Mouse (Mus musculus) heart, adult 2 months (tissue): Measurements from ENCODE around the gene Slc22a16. TPM values are rescaled to one million over a fixed set of nuclear protein-coding genes. Genes with fewer than 3 reads are reported as not detected.

Experiments
- DNase-seq, 2 experiments: peaks; one replicate each; pipeline ENCODE4 v3.0.0; 2021
- H3K27ac ChIP-seq: fragments of 200-600 bp; 2 replicates; pipeline ENCODE4 v1.8.1; 2022
- H3K27me3 ChIP-seq: fragments of 200-500 bp; 2 replicates; pipeline ENCODE4 v1.6.1; 2012; ENCODE audit warnings: mild to moderate bottlenecking, low read length, inconsistent platforms, mixed read lengths; ENCODE audit not compliant: control insufficient read depth, insufficient read depth
- H3K36me3 ChIP-seq: fragments of 200-500 bp; 2 replicates; pipeline ENCODE4 v1.6.1; 2012; ENCODE audit warnings: low read length, inconsistent platforms; ENCODE audit not compliant: control insufficient read depth, insufficient read depth
- H3K4me1 ChIP-seq: fragments of 200-500 bp; 2 replicates; pipeline ENCODE4 v1.6.1; 2011; ENCODE audit warnings: low read length; ENCODE audit not compliant: control insufficient read depth, insufficient read depth
- H3K4me3 ChIP-seq: fragments of 200-600 bp; 2 replicates; pipeline ENCODE4 v1.8.1; 2022
- H3K79me2 ChIP-seq: fragments of 200-500 bp; replicated peaks from 2 replicates; pipeline ENCODE4 v1.6.1; 2012; ENCODE audit warnings: mild to moderate bottlenecking, inconsistent platforms, low read length, moderate library complexity, mixed read lengths; ENCODE audit not compliant: control insufficient read depth, insufficient read depth
- H3K9ac ChIP-seq: fragments of 200-500 bp; 2 replicates; pipeline ENCODE4 v1.6.1; 2012; ENCODE audit warnings: low read depth, mild to moderate bottlenecking, control low read depth, inconsistent platforms, low read length, mixed read lengths
- CTCF ChIP-seq: fragments of 200-600 bp; IDR thresholded peaks from 2 replicates; pipeline ENCODE4 v1.8.1; 2022; ENCODE audit warnings: antibody characterized with exemption, mild to moderate bottlenecking, moderate library complexity
- EP300 ChIP-seq: fragments of 200-500 bp; IDR thresholded peaks from 2 replicates; pipeline ENCODE4 v1.6.1; 2011; ENCODE audit warnings: low read depth, low read length, control low read depth; ENCODE audit not compliant: insufficient read depth
- POLR2A ChIP-seq: fragments of 200-500 bp; IDR thresholded peaks from 2 replicates; pipeline ENCODE4 v1.6.1; 2011; ENCODE audit warnings: mild to moderate bottlenecking, low read depth, low read length, control low read depth; ENCODE audit not compliant: insufficient read depth
- WGBS: fragments of 180-500 bp; shearing (Covaris S2); methylation state at CpG from one replicate; pipeline ENCODE4 v1.1.7; 2018; 5-methylcytosine and 5-hydroxymethylcytosine counted together
- intact Hi-C: fragments of 180-260 bp; cut with DNase I; formaldehyde crosslinking; loops from one replicate; pipeline ENCODE4 v1.15.1; 2025
- polyA plus RNA-seq: library from polyadenylated mRNA; depleted of rRNA; stranded (reverse); fragments of >200 nt; gene quantifications from 2 replicates; pipeline ENCODE4 v1.2.3, GENCODE M21; 2012
- total RNA-seq, 2 experiments: library from RNA; stranded (reverse); gene quantifications; 2 replicates each; pipeline ENCODE4 v1.2.3; 2021

Gene Slc22a16
- total and polyA plus RNA-seq, 3 experiments: 0.04 TPM; not detected in 2

DNA sequence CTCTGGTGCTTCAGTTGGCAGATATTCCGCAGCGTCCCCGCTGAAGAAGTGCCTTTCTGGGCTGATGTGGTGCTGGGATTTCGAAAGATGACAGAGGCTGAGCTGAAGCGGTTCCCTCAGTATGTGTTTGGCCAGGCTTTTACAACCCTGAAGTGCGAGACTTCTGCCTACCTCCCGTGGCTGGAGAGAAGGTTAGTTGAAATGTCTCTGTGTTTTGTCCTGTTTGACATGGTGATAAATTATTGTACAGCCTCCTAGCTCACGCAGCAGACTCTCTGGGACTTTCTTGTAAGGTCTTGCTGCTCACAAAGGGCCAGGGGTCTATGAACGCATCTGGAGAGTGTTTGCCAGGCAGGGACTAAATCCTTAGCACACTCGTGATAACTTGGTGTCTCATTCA lies 67.2 kb downstream of the Slc22a16 start:
- Histone ChIP-seq H3K36me3 (no peaks in the 10 kb centered on the region; the same call in none of the 2 replicates), H3K9ac (no peak overlapping the region; the same call in 1 of the 2 replicates), H3K27ac (peak overlapping the region; percentile 15; the same call in 1 of the 2 replicates), H3K4me1 (no peaks in the 10 kb centered on the region; the same call in 1 of the 2 replicates), H3K4me3 (no peak overlapping the region), H3K27me3 (no peaks in the 10 kb centered on the region), H3K79me2 (no peaks in the 10 kb centered on the region)
- intact Hi-C loops: no loop called here
- TF ChIP-seq POLR2A (no peak), CTCF (no peak), EP300 (no peak)
- 44% methylated on average over 10 of the region's 10 CpGs for WGBS
- DNase-seq: no peak

DNA sequence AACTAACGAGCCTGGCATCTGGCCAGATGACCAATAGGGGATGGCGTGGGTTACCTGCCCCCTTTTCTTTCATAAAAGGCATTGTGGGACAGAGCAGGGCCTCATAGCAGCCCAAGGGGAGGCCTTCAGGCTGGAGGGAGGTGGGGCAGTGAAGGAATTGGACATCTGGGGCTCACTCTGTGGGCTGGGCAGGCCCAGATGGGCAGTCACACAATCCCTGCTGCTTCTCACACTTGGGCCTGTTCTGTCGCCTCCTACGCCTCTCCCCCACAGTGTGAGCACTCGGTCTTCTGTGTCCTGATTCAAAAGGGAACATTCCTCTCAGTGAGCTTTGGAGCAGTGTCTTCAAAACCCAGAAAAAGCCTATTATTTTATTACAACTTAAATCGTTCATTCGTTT lies 68.1 kb downstream of the Slc22a16 start:
- intact Hi-C loops: no loop called here
- peak in 1 of 2 experiments; percentile 27 for DNase-seq
- WGBS: 57% methylated on average over 7 of the region's 7 CpGs
- no peaks in the 10 kb centered on the region; the same call in 1 of the 2 replicates for H3K4me1 ChIP-seq
- H3K9ac ChIP-seq: no peak overlapping the region
- TF ChIP-seq CTCF (no peak), POLR2A (no peak), EP300 (no peak)
- no peaks in the 10 kb centered on the region for H3K27me3 ChIP-seq
- no peaks in the 10 kb centered on the region; the same call in 1 of the 2 replicates for H3K36me3 ChIP-seq
- H3K4me3 ChIP-seq: no peak overlapping the region
- H3K27ac ChIP-seq: peak overlapping the region; percentile 49
- no peaks in the 10 kb centered on the region for H3K79me2 ChIP-seq

DNA sequence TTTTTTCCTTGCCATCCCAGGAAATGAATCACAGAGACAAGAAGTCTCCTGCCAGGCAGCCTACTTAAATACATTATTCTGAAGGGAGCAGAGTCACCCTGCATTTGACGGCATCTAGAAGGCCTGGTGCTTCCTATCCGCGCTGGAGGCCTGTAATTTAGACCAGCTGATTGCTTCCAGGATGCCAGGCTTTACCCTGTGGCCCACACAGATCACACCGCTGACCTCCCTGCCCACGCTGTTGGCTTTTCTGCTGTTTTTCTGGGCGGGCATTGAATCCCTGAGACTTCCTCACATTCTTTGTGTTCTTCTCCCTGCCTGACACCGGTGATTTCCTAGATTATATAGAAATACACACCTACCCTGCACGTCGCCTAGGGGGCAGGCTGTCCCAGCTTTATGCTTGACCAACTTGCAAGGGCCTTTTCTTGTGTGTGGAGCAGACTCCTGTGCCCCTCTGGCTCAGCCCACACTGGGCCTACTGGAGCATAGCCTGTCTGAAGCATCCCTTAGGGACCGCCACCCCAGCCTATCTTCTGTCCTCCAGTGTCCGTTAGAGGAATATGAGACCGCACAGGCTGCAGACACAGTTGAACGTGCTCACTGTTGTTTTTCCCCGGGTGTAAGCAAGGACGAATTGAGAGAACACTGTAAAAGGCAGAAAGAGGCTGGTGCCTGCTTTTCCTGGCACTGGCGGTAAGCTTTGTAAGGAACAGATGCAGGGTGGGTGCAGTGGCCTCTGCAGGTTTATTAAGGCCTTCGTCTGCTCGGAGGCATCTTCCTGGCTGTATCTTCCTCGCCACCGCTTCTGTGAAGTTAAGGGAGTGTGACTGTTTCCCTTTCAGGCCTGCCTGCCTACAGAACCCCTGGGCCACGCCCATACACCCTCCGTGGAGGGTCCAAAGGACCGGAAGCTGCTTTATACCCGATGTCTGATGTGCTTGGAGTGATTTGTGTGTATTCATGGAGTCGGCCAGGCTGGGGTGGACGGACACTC lies 69.0 kb downstream of the Slc22a16 start:
- no peaks in the 10 kb centered on the region; the same call in 1 of the 2 replicates for H3K36me3 ChIP-seq
- no peaks in the 10 kb centered on the region; the same call in 1 of the 2 replicates for H3K4me1 ChIP-seq
- H3K4me3 ChIP-seq: no peak overlapping the region
- no peaks in the 10 kb centered on the region for H3K79me2 ChIP-seq
- intact Hi-C loops: no loop called here
- H3K27me3 ChIP-seq: no peaks in the 10 kb centered on the region
- DNase-seq: no peak
- WGBS: 71% methylated on average over 26 of the region's 26 CpGs
- TF ChIP-seq CTCF (no peak), EP300 (no peak), POLR2A (no peak)
- H3K27ac ChIP-seq: no peak overlapping the region; the same call in 1 of the 2 replicates
- no peak overlapping the region for H3K9ac ChIP-seq

DNA sequence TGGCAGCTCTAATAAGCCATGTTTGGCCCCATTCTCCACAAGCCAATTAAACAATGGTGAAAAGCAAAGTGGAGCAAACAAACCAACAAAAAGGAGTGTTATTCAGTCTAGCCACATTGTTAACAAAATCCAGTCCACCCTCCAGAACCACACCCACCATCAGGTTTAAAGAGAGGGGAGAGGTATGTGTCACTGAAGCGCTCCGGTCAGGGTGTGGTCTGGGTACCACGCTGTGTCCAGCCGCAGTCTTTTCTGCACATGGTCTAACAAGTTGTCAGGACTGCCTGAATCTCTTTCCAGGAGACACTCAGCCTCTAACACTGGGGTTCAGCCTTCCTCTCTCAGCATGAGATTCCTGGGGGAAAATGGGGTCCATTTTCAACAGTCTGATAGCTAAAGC lies 70.3 kb downstream of the Slc22a16 start:
- H3K27me3 ChIP-seq: no peaks in the 10 kb centered on the region
- H3K79me2 ChIP-seq: no peaks in the 10 kb centered on the region
- intact Hi-C loops: no loop called here
- H3K4me1 ChIP-seq: no peaks in the 10 kb centered on the region; the same call in 1 of the 2 replicates
- H3K27ac ChIP-seq: no peak overlapping the region
- H3K4me3 ChIP-seq: no peak overlapping the region
- WGBS: 93% methylated on average over 4 of the region's 4 CpGs
- no peak for TF ChIP-seq EP300
- no peak for TF ChIP-seq POLR2A
- TF ChIP-seq CTCF: no peak
- no peaks in the 10 kb centered on the region; the same call in 1 of the 2 replicates for H3K36me3 ChIP-seq
- no peak for DNase-seq
- H3K9ac ChIP-seq: no peak overlapping the region

DNA sequence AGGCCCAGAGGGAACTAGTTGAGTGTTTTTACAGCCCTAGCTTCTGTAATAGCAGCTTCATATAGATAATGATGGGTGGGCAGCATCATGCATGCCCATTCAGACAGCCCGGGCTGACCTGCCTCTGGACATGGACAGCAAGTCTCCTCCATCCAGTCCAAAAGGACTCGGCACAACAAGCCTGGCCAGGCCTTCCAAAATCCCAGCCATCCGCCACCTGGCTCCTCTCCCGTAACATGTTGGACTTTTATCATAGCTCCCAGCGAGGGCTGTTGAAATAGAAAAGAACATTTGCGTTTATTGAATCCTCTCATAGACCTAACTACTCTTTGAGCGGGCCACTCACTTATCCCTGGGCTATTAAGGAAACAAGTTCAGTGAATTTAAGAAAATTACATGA lies 71.8 kb downstream of the Slc22a16 start:
- Histone ChIP-seq H3K27ac (no peak overlapping the region), H3K4me3 (no peak overlapping the region), H3K9ac (no peak overlapping the region), H3K27me3 (no peaks in the 10 kb centered on the region), H3K36me3 (no peaks in the 10 kb centered on the region; the same call in 1 of the 2 replicates), H3K4me1 (no peaks in the 10 kb centered on the region; the same call in 1 of the 2 replicates), H3K79me2 (no peaks in the 10 kb centered on the region)
- 59% methylated on average over 7 of the region's 7 CpGs for WGBS
- intact Hi-C loops: no loop called here
- peak in 1 of 2 experiments; percentile 45 for DNase-seq
- TF ChIP-seq EP300: no peak
- TF ChIP-seq CTCF: no peak
- TF ChIP-seq POLR2A: no peak
